Mouse (Mus musculus) cortical plate, adult 2 months (tissue): ENCODE results near the gene Xiap. TPM values are rescaled to one million over a fixed set of nuclear protein-coding genes. Genes with fewer than 3 reads are reported as not detected.

Source experiments
- H3K27ac ChIP-seq: fragments of 200-500 bp; 2 replicates; pipeline ENCODE4 v1.5.1; 2012; ENCODE audit warnings: low read length, control low read depth, inconsistent platforms; ENCODE audit not compliant: insufficient read depth
- H3K4me1 ChIP-seq: fragments of 200-500 bp; 2 replicates; pipeline ENCODE4 v1.6.1; 2011; ENCODE audit warnings: low read length; ENCODE audit not compliant: control insufficient read depth, insufficient read depth
- H3K4me3 ChIP-seq: fragments of 200-500 bp; 2 replicates; pipeline ENCODE4 v1.5.1; 2011; ENCODE audit warnings: mild to moderate bottlenecking, low read length, control low read depth; ENCODE audit not compliant: insufficient read depth
- CTCF ChIP-seq: fragments of 200-500 bp; IDR thresholded peaks from 2 replicates; pipeline ENCODE4 v1.5.1; 2011; ENCODE audit warnings: mild to moderate bottlenecking, control low read depth, low read length; ENCODE audit not compliant: insufficient read depth; ENCODE audit errors: extremely low read depth
- POLR2A ChIP-seq: fragments of 200-500 bp; IDR thresholded peaks from 2 replicates; pipeline ENCODE4 v1.6.1; 2011; ENCODE audit warnings: mild to moderate bottlenecking, low read length, control low read depth; ENCODE audit not compliant: insufficient read depth; ENCODE audit errors: extremely low read depth
- polyA plus RNA-seq: library from polyadenylated mRNA; depleted of rRNA; stranded (reverse); fragments of >200 nt; gene quantifications from 2 replicates; pipeline ENCODE4 v1.2.3, GENCODE M21; 2012

Xiap gene
- polyA plus RNA-seq, 1 experiment = 35.0 TPM

DNA sequence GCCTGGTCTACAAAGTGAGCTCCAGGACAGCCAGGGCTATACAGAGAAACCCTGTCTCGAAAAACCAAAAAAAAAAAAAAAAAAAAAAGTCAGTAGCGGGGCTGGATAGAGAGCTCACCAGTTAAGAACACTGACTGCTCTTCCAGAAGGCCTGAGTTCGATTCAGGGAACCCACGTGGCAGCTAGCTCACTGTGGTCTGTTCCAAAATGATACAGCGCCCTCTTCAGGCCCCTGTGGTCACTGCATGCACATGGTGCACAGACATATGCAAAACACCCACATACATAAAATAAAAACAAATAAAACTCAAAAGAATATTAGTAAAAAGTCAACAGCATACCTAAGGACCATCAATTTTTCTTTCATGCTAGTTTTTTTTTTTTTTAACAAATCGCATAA, 20.0 kb upstream of the Xiap start:
- TF ChIP-seq POLR2A = no peak
- TF ChIP-seq CTCF = no peak
- Histone ChIP-seq H3K27ac (no peak overlapping the region), H3K4me3 (no peak overlapping the region), H3K4me1 (no peaks in the 10 kb centered on the region)

DNA sequence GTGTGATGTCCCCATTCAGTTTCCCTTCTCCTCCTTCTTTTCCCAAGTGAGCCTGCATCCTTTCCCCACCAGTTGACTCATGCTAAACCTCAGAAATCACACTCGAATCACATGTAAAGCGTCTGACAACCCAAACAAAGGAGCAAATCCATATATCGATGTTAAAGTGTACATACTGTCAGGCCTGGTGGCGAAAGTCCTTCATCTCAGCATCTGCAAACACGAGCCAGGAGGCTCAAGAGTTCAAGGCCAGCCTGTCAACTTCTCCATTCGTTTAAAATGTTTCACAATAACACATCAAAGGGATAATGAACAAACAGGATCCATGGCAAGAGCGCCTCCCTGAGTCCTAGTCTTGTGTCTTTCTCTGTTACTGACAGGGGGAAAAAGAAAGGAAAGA, 14.5 kb upstream of the Xiap start:
- TF ChIP-seq CTCF (no peak), POLR2A (no peak)
- Histone ChIP-seq H3K4me1 (no peaks in the 10 kb centered on the region), H3K27ac (no peak overlapping the region), H3K4me3 (no peak overlapping the region)

DNA sequence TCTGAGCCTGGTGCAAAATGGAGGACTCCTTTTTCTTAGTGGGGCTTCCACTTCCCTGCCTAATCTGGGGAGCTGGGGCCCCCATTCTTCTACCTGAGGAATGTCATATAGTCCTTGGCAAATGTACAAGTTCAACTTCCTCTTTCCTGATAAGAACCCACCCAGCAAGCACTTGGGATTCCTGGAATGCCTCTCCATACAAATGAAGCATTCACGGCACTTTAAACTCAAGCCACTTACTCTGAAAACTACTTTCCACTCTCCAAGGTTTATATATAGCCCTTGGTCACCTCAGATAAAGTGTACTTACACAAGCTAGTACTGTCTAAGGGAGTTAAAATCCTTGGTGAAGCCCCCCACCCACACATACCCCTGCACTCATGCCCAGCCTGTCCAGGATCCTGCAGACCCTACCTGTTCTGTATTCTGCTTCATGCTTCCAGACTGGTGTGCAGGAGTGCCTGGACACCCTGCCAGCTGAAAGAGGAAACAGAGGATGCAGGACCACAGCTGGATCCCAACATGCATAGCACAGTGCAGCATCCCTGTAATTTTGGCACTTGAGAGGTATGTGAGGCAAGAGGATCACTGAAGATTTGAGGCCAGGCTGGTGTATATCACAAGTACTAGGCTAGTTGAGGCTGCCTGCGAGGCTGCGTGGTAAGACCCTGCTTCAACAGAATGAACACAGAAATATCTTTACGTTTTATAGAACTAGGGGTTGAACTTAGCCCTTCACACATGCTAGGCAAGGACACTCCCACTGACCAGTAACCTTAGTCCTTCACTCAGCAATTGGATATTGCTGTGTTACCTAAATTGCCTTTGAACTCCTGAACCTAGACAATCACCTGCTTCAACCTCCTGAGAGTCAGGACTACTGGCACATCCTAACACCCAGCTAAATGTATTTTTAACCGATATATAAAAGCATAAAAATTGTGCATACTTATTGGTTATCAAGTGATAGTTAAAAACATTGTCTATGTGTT, 8.5 kb upstream of the Xiap start:
- Histone ChIP-seq H3K4me1 (no peaks in the 10 kb centered on the region), H3K27ac (peak overlapping the region; percentile 73), H3K4me3 (no peak overlapping the region)
- no peak for TF ChIP-seq CTCF
- TF ChIP-seq POLR2A = no peak

DNA sequence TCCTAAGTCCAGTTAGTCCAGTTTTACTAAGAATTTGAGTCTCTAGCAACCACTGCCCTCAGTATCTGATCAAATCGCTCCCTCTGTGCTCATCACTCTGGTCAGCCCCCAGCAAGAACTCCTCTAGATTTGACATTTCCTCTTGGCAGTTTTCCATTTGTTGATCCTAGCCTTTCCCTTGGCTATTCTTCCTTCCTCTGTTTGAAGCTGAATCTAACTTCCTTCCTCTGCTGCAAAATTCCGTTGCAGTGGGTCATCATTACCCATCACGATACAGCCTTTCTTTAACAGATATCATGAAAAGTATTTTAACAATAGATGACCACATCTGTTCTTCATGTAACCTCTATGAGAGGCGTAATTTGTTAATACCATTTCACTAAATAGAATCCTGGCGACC, 2.5 kb upstream of the Xiap start:
- TF ChIP-seq CTCF (no peak), POLR2A (no peak)
- no peak overlapping the region for H3K4me3 ChIP-seq
- H3K4me1 ChIP-seq = no peaks in the 10 kb centered on the region
- no peak overlapping the region for H3K27ac ChIP-seq

DNA sequence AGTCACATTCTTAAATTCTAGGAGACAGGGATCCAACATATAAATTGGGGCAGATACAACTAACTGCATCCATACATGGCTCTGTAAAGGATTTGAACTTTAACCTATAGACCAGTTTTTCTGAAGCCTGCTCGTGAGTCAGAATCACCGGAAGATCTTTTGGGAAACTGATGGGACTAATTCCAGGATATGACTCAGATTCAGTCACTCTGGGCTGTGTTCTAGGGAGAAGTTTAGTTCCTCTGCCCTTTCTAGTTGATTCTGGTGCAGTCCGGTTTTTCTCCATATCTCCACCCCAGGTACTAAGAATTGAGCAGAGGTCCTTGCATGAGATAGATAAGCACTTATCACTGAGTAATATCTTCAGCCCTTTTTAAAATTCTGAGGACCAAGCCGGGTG, 1.6 kb upstream of the Xiap start:
- Histone ChIP-seq H3K4me1 (no peaks in the 10 kb centered on the region), H3K27ac (no peak overlapping the region), H3K4me3 (no peak overlapping the region)
- TF ChIP-seq CTCF (no peak), POLR2A (no peak)

DNA sequence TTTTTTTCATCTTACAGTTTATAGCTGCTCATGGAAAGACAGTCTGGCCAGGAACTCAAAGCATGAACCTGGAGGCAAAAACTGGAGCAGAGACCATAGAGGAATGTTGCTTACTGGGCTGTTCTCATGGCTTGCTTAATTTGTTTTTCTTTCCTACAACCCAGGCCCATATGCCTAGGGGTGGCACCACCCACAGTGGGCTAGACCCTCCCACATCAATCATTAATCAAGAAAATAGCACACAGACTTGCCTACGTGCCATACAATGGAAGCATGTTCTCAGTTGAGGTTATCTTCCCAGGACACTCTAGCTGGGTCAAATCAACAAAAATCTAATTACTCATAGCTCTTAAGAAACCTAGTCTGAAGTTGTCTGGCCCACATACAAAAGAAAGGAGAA, 4.1 kb downstream of the Xiap start:
- no peak overlapping the region for H3K27ac ChIP-seq
- no peak overlapping the region for H3K4me3 ChIP-seq
- TF ChIP-seq POLR2A = no peak
- no peak for TF ChIP-seq CTCF
- H3K4me1 ChIP-seq = no peaks in the 10 kb centered on the region

DNA sequence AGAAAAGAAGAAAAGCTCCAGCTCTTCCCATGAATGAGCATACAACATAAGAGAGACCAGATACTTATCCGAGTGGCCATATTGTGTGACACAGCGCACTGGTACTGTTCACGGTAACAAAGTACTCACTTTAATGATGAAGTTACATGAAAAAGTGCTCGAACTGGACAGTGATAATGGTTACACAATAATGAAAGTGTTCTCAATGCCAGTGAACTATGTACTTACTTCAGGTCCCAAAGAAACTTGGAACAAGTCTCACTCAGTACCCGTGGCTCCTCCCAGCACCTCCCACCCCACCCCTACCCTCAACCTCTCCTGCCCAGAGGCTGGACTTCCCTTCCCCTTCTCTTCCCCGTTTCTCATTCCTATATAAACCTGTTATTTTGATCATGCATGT, 5.6 kb downstream of the Xiap start:
- H3K4me3 ChIP-seq = no peak overlapping the region
- TF ChIP-seq POLR2A = no peak
- TF ChIP-seq CTCF = no peak
- H3K4me1 ChIP-seq = no peaks in the 10 kb centered on the region
- no peak overlapping the region for H3K27ac ChIP-seq

DNA sequence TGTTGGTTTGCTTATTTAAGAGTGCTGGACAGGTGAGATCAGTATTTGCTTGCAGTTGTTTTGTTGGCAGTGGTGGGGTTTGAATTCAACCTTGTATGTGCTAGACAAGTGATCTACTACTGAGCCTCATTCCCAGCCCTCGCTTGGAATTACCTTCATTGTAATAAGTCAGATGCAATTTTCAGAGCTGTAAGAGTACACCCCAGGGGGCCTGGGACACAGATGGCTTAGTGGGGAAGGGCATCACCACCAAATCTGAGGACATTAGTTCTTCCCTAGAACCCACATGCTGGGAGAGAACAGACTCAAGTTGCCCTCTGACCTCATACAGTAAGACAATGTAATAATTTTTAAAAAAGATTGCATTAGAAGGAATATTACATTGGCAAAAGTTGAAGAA, 7.3 kb downstream of the Xiap start:
- TF ChIP-seq POLR2A = no peak
- no peak for TF ChIP-seq CTCF
- Histone ChIP-seq H3K4me3 (no peak overlapping the region), H3K27ac (no peak overlapping the region), H3K4me1 (no peaks in the 10 kb centered on the region)

DNA sequence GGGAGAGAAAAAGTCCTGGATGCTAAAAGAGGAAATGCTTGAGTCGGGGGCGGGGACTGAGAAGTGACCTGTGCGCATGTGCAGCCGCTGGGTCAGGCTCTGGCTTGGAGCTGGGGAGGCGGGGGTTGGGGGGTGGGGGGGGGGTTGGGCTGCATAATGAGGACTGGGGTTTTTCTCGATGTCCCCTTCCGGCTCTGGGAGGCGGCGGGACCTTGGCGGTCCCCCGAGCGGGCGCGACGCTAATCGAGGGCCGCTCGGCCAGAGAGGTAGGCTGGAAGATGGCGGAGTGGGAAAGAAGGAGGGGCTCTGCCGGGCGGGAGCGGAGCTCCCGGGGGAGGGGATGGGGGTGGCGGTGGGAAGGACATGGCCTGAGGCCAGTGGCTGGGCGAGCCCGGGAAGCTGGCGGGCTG, 8.3 kb downstream of the Xiap start:
- H3K4me1 ChIP-seq = no peaks in the 10 kb centered on the region
- peak overlapping the region; percentile 66 for H3K4me3 ChIP-seq
- H3K27ac ChIP-seq = peak overlapping the region; percentile 87
- TF ChIP-seq CTCF (no peak), POLR2A (no peak)

DNA sequence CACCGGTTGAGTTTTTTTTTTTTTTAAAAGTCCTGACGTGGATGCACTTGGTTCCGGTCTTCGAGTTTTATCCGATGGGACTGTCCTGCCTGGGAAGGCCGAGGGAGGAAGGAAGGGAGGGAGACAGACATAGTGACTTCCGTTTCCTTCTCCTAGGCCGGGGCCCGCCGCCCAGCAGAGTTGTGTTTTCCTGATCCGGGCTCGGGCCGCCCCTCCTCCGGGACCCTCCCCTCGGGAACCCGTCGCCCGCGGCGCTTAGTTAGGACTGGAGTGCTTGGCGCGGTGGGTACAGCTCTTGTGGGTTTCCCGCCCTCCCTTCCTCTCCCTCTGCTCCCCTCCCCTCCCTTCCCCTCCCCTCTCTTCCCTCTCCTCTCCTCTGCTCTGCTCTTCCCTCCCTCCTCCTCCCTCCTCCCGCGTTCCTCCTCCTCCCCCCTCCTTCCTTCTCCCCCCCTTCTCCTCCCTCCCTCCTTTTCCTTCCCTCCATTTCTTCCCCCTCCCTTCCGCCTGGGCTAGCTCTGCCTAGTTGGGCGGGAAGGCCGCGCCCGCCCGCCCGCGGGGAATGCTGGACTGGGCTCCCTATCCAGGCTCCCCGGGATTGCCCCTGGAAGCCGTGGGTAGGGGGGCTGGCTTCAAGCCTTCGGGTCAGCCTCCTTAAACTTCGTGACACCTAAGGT, 8.9 kb downstream of the Xiap start:
- peak overlapping the region; percentile 87; the same call in 1 of the 2 replicates for H3K27ac ChIP-seq
- peak overlapping the region; percentile 66 for H3K4me3 ChIP-seq
- TF ChIP-seq CTCF (no peak), POLR2A (0 out of 2 replicates have a peak, but pooled peaks have one; percentile 19)
- no peaks in the 10 kb centered on the region for H3K4me1 ChIP-seq
